Mouse (Mus musculus): ENCODE data around the gene Fthl17f.
"Not testable (repeated sequence)": the region's sequence is repeated elsewhere in the genome, so short reads cannot be mapped to it uniquely, and the experiment has no call there.

- TF ChIP-seq CTCF (IDR thresholded peaks at IDR 0.05; ENCODE audit: borderline replicate concordance, insufficient read depth, low read depth, low read length); POLR2A (IDR thresholded peaks at IDR 0.05; ENCODE audit: borderline replicate concordance, insufficient read depth, low read length): not testable (repeated sequence)
Observed at GRCm38 (mm10) chrX:9062715-9063114, at the start of gene Fthl17f.

All from cerebellum, adult 2 months (tissue).